Mouse (Mus musculus) retina, postnatal 1 day (tissue): Measurements from ENCODE around the gene Cmah.

Source experiments
- DNase-seq: peaks from one replicate; pipeline ENCODE4 v3.0.0-alpha.2; 2012

Cmah gene

GRCm38 (mm10) chr13:24327201-24327600 is at the start of gene Cmah:
TSS of gene Cmah (plus strand) at chr13:24327404.
- DNase-seq = no peak

GRCm38 (mm10) chr13:24279407-24279761 is 47.8 kb upstream of the Cmah start:
- DNase-seq = no peak

- DNase-seq = peak; percentile 21
Observed at GRCm38 (mm10) chr13:24279762-24280438, 47.3 kb upstream of the Cmah start.

- peak; percentile 92 for DNase-seq
Observed at GRCm38 (mm10) chr13:24280439-24281431, 46.5 kb upstream of the Cmah start, which contains the start of gene Carmil1. TSS of gene Carmil1 (minus strand) at chr13:24280795.

GRCm38 (mm10) chr13:24287381-24287780 is 39.8 kb upstream of the Cmah start:
- DNase-seq = no peak

GRCm38 (mm10) chr13:24297252-24297651 is 30.0 kb upstream of the Cmah start:
- peak; percentile 80 for DNase-seq

GRCm38 (mm10) chr13:24305486-24305885 is 21.7 kb upstream of the Cmah start:
- no peak for DNase-seq

- no peak for DNase-seq
Observed at GRCm38 (mm10) chr13:24306248-24306647, 21.0 kb upstream of the Cmah start.

GRCm38 (mm10) chr13:24311011-24311940 is 15.9 kb upstream of the Cmah start:
- DNase-seq = no peak

GRCm38 (mm10) chr13:24316563-24316962 is 10.6 kb upstream of the Cmah start:
- no peak for DNase-seq

- peak; percentile 53 for DNase-seq
Observed at GRCm38 (mm10) chr13:24318618-24319017, 8.6 kb upstream of the Cmah start.

- DNase-seq = no peak
Observed at GRCm38 (mm10) chr13:24321313-24321712, 5.9 kb upstream of the Cmah start.

GRCm38 (mm10) chr13:24328036-24328817 is 1.0 kb downstream of the Cmah start:
- DNase-seq = no peak

- DNase-seq = no peak
Observed at GRCm38 (mm10) chr13:24330128-24330527, 2.9 kb downstream of the Cmah start.

GRCm38 (mm10) chr13:24330836-24331523 is 3.8 kb downstream of the Cmah start:
- no peak for DNase-seq

- no peak for DNase-seq
Observed at GRCm38 (mm10) chr13:24332537-24332936, 5.3 kb downstream of the Cmah start.

GRCm38 (mm10) chr13:24336818-24337217 is 9.6 kb downstream of the Cmah start:
- DNase-seq = no peak

GRCm38 (mm10) chr13:24337874-24338273 is 10.7 kb downstream of the Cmah start:
- DNase-seq = peak; percentile 63

GRCm38 (mm10) chr13:24338343-24338861 is 11.2 kb downstream of the Cmah start:
- no peak for DNase-seq

GRCm38 (mm10) chr13:24339907-24340306 is 12.7 kb downstream of the Cmah start:
- no peak for DNase-seq

GRCm38 (mm10) chr13:24340462-24340861 is 13.3 kb downstream of the Cmah start:
- DNase-seq = no peak
